Mouse (Mus musculus) stomach, postnatal 0 days (tissue): ENCODE data around the gene Piwil4. TPM values are rescaled to one million over a fixed set of nuclear protein-coding genes. Genes with fewer than 3 reads are reported as not detected.

ENCODE experiments used
- ATAC-seq: fragments of 200-750 bp; cut with Nextera tagmentation; 2 replicates; pipeline ENCODE4 v1.8.0; 2017; ENCODE audit not compliant: low FRiP score, low TSS enrichment
- DNase-seq: peaks from one replicate; pipeline ENCODE4 v3.0.0-alpha.2; 2016; ENCODE audit warnings: low spot score
- H3K27ac ChIP-seq: fragments of 300-500 bp; sonication (generic); replicated peaks from 2 replicates; pipeline ENCODE4 v1.5.1; 2014; ENCODE audit warnings: mild to moderate bottlenecking, control low read depth
- H3K27me3 ChIP-seq: fragments of 300-500 bp; sonication (generic); 2 replicates; pipeline ENCODE4 v1.6.1; 2014; ENCODE audit warnings: low read length; ENCODE audit not compliant: control insufficient read depth, insufficient read depth
- H3K36me3 ChIP-seq: fragments of 300-500 bp; sonication (generic); 2 replicates; pipeline ENCODE4 v1.6.1; 2014; ENCODE audit warnings: low read length, mixed read lengths; ENCODE audit not compliant: control insufficient read depth, insufficient read depth
- H3K4me1 ChIP-seq: fragments of 300-500 bp; sonication (generic); replicated peaks from 2 replicates; pipeline ENCODE4 v1.6.1; 2014; ENCODE audit warnings: antibody characterized with exemption; ENCODE audit not compliant: control insufficient read depth, insufficient read depth
- H3K4me2 ChIP-seq: fragments of 300-500 bp; sonication (generic); replicated peaks from 2 replicates; pipeline ENCODE4 v1.6.1; 2014; ENCODE audit warnings: low read depth, mild to moderate bottlenecking, control low read depth, moderate library complexity
- H3K4me3 ChIP-seq: fragments of 300-500 bp; sonication (generic); 2 replicates; pipeline ENCODE4 v1.5.1; 2014; ENCODE audit warnings: low read depth, low read length, control low read depth
- H3K9ac ChIP-seq: fragments of 300-500 bp; sonication (generic); 2 replicates; pipeline ENCODE4 v1.6.1; 2014; ENCODE audit warnings: mild to moderate bottlenecking, low read length, control low read depth, mixed read lengths
- H3K9me3 ChIP-seq: fragments of 300-500 bp; sonication (generic); 2 replicates; pipeline ENCODE4 v1.6.1; 2016; ENCODE audit warnings: low read length; ENCODE audit not compliant: control insufficient read depth
- CTCF ChIP-seq: IDR thresholded peaks from 2 replicates; pipeline ENCODE4 v1.5.1; 2016; ENCODE audit warnings: antibody characterized with exemption, low read depth, mild to moderate bottlenecking, moderate library complexity
- EP300 ChIP-seq: optimal IDR thresholded peaks from 2 replicates; pipeline ENCODE3; 2016; ENCODE audit warnings: antibody characterized with exemption
- WGBS: fragments of 180-500 bp; shearing (Covaris S2); extraction: QIAGEN DNeasy Blood & Tissue Kit; methylation state at CpG from one replicate; pipeline ENCODE4 v1.1.7; 2014; 5-methylcytosine and 5-hydroxymethylcytosine counted together
- polyA plus RNA-seq: library from polyadenylated mRNA; unstranded; fragments of >200 nt; fragmentation: Nextera tagmentation; extraction: Ambion mirVana; gene quantifications from 2 replicates; pipeline ENCODE4 v1.2.1, GENCODE M21; 2015

The Piwil4 gene
- polyA plus RNA-seq, 1 experiment from 2014 or later, result 0.53 TPM

DNA sequence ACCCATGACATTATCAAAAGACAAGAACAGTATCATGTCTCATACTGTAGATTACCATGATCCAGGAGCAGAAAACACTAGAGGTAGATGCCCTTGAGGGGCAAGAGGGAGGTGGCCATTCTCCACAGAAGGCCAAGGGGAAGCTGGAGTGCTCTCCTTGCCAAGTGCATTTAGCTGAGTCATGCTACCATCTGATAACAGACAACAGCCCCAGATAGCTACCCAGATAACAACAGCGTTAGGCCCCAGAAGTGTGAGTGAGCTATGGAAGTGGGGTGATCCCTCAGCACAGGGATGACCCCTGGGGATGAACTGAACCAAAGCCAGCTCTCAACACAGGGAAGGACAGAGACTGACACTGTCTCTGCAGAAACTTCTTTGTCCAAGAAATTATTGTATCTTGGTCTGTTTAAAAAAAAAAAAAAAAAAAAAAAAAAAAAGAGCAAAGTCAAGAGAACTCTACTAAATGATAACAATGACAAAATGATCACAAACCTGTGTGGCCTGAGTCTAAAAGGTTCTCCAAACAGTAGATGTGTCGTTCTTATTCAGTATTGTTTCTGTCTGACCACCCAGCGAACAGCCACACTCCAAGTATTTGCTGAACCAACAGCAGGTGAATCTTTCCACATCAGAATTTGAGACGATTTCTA, 909 bp downstream of the Piwil4 start:
- WGBS, result 63% methylated on average over 4 of the region's 4 CpGs
- no peaks in the 10 kb centered on the region for H3K36me3 ChIP-seq
- DNase-seq, result no peak

DNA sequence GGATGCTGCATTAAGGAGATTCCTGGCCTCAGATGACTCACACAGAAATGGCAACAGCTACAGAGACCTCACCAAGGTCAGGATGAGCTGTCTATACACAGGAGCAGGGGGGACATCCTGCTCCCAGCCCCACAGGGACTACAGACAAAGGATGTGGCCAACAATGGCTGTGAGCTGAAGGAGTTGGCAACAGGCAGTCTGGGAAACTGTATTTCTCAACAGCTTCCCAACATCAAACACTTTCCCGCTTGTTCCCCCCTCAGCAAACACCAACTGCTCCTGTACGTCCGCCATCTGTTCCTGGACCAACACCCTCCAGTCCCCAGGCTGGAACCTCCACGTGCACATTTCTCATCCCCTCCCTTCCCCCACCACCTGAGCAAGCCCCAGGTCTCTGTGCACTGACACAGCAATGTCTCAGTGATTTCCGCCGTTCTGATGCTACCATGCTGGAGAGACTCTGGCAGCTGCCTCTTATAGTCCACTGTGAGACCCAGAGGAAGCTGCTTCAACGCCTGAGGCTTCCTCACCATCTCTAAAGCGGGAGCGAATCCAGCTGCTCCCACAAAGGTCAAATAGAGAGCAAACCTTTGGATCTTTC, 9.5 kb downstream of the Piwil4 start:
- H3K4me2 ChIP-seq, result no peak overlapping the region
- ATAC-seq (peak; percentile 56), DNase-seq (no peak)
- 23% methylated on average over 9 of the region's 9 CpGs for WGBS
- no peaks in the 10 kb centered on the region for H3K9me3 ChIP-seq
- no peak overlapping the region for H3K9ac ChIP-seq
- no peak for TF ChIP-seq EP300
- H3K27ac ChIP-seq, result no peak overlapping the region
- H3K4me3 ChIP-seq, result no peak overlapping the region
- H3K36me3 ChIP-seq, result no peaks in the 10 kb centered on the region
- no peaks in the 10 kb centered on the region for H3K27me3 ChIP-seq
- 0 out of 2 replicates have a peak, but pooled peaks cover 3% of the 10 kb centered on the region for H3K4me1 ChIP-seq

More for the DNA sequence above, 909 bp downstream of the Piwil4 start:
- H3K27ac ChIP-seq, result no peak overlapping the region
- no peak for TF ChIP-seq EP300
- no peak for TF ChIP-seq CTCF
- no peaks in the 10 kb centered on the region for H3K27me3 ChIP-seq
- no peak overlapping the region for H3K4me3 ChIP-seq
- H3K9ac ChIP-seq, result no peak overlapping the region
- ATAC-seq, result no peak
- H3K4me2 ChIP-seq, result no peak overlapping the region
- H3K9me3 ChIP-seq, result no peaks in the 10 kb centered on the region
- no peaks in the 10 kb centered on the region for H3K4me1 ChIP-seq

DNA sequence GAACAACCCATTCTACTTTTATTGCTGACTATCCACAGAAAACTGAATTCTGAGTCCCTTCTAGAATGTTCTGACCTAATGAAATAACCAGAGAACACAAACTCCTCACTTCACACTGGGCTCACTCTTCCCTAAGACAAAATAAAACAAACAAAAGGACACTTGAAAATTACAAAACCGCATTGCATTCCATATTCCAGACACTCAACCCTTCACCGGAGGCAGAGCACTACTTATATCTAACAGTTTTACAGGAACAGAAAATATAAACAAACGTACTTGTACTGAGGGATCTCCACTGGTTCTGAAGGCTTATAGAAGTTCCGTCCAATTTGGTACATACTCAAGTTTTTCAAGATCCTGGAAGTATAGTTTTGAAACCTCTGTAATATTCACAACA, 12.2 kb downstream of the Piwil4 start:
- DNase-seq (no peak), ATAC-seq (no peak)
- Histone ChIP-seq H3K27ac (no peak overlapping the region), H3K27me3 (no peaks in the 10 kb centered on the region), H3K9ac (no peak overlapping the region), H3K4me2 (no peak overlapping the region), H3K9me3 (no peaks in the 10 kb centered on the region), H3K36me3 (no peaks in the 10 kb centered on the region), H3K4me1 (0 out of 2 replicates have a peak, but pooled peaks cover 3% of the 10 kb centered on the region), H3K4me3 (no peak overlapping the region)
- 57% methylated on average over 4 of the region's 4 CpGs for WGBS
- TF ChIP-seq CTCF, result no peak

DNA sequence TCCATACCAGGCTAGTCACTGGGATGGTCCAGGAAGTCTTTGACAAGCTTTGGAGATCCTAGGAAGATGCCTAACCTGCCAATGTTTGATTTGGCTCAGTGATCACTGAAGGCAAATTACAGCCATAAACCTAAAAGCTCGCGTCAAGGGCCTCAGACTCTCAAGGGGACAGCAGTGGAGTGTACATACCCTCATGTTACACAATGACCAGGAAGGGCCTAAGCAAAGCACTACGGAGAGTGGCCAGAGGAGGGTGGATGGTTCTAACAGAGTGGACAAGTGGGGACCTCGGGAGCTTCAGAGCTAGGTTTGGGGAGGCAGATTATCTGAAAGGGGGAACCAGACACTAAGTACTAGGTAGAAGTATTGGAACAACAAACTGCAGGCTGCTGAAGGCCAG, 13.9 kb downstream of the Piwil4 start:
- Histone ChIP-seq H3K27ac (no peak overlapping the region), H3K4me2 (no peak overlapping the region), H3K4me3 (no peak overlapping the region), H3K27me3 (no peaks in the 10 kb centered on the region), H3K9me3 (no peaks in the 10 kb centered on the region), H3K4me1 (0 out of 2 replicates have a peak, but pooled peaks cover 3% of the 10 kb centered on the region), H3K9ac (no peak overlapping the region), H3K36me3 (no peaks in the 10 kb centered on the region)
- DNase-seq (no peak), ATAC-seq (no peak)
- 91% methylated on average over 4 of the region's 4 CpGs for WGBS
- TF ChIP-seq CTCF, result no peak
- TF ChIP-seq EP300, result no peak

DNA sequence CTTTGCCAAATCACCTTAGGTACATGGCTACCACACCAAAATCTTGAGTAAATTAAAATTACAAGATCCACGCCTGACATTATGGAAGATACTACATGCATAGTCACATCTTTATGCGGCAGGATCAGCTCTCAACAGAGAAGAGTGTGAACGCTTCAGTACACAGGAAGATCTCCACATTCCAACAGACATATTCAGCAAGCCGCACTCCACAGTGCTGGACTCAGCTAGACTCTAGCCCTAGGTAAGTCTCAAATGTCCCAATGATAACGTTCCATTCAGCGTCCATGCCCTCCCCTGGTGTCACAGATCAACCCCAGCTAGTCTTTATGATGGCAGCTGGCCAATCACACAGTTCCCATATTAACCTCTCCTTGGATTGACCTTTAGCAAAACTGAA, 14.5 kb downstream of the Piwil4 start:
- no peaks in the 10 kb centered on the region for H3K27me3 ChIP-seq
- no peak overlapping the region for H3K9ac ChIP-seq
- H3K4me1 ChIP-seq, result 0 out of 2 replicates have a peak, but pooled peaks cover 2% of the 10 kb centered on the region
- H3K4me3 ChIP-seq, result no peak overlapping the region
- no peak for ATAC-seq
- no peak overlapping the region for H3K27ac ChIP-seq
- DNase-seq, result no peak
- no peaks in the 10 kb centered on the region for H3K9me3 ChIP-seq
- WGBS, result 86% methylated on average over 6 of the region's 6 CpGs
- TF ChIP-seq CTCF (no peak), EP300 (no peak)
- H3K4me2 ChIP-seq, result no peak overlapping the region
- no peaks in the 10 kb centered on the region for H3K36me3 ChIP-seq

DNA sequence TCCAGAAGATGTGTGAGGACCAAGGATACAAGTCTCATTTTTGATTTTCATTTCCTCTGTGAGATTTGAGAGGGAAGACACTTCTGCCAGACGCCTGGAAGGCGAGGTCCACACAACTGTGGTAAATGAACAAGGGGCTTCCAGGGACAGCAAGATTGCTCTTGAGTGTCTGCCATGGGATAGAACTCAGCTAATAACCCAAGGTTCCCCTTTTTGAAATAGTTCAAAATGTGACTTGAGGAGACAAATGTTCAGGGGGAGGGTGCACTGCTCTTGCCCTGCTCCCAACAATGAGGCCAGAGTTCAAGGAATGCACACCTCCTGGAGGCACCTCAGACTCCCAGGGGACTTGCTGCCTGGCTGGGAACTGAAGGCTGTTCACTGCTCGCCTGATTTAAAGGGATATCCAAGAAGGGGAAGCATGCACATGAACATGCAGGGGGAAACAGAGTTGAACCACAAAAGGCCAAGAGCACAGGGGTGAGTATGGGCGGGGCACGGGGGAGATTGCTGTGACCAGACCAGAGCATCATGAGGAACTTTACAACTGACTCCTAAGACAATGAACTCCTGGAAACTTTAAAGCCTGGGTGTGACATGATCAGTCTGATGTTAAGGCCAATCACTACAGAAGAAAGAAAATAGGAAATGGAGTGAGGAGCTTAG, 15.6 kb downstream of the Piwil4 start:
- no peak overlapping the region for H3K27ac ChIP-seq
- TF ChIP-seq EP300, result no peak
- no peak for TF ChIP-seq CTCF
- H3K4me1 ChIP-seq, result no peaks in the 10 kb centered on the region
- DNase-seq (no peak), ATAC-seq (no peak)
- no peak overlapping the region for H3K9ac ChIP-seq
- H3K36me3 ChIP-seq, result no peaks in the 10 kb centered on the region
- no peaks in the 10 kb centered on the region for H3K9me3 ChIP-seq
- H3K4me3 ChIP-seq, result no peak overlapping the region
- WGBS, result 75% methylated on average over 5 of the region's 5 CpGs
- no peaks in the 10 kb centered on the region for H3K27me3 ChIP-seq
- H3K4me2 ChIP-seq, result no peak overlapping the region
